Mouse (Mus musculus) neural tube, embryonic 14.5 days (tissue): ENCODE measurements at regions not wholly inside any gene's neighbourhood (a gene's known extent, or its start where the extent isn't known, plus 50 kb on each side); places are given as distances from the start of the nearest gene placed in this dataset.

Experiments
- ATAC-seq: fragments of 200-750 bp; cut with Nextera tagmentation; 2 replicates; pipeline ENCODE4 v1.8.0; 2017; ENCODE audit warnings: low read depth, mild to moderate bottlenecking, moderate TSS enrichment, moderate library complexity
- H3K27ac ChIP-seq: fragments of 300-500 bp; sonication (generic); 2 replicates; pipeline ENCODE4 v1.5.1; 2014; ENCODE audit warnings: low read depth, mild to moderate bottlenecking, control low read depth, low read length, moderate library complexity, mixed read lengths
- H3K27me3 ChIP-seq: fragments of 300-500 bp; sonication (generic); 2 replicates; pipeline ENCODE4 v1.6.1; 2014; ENCODE audit warnings: low read length; ENCODE audit not compliant: control insufficient read depth, insufficient read depth
- H3K36me3 ChIP-seq: fragments of 300-500 bp; sonication (generic); 2 replicates; pipeline ENCODE4 v1.6.1; 2014; ENCODE audit warnings: low read length, mixed read lengths; ENCODE audit not compliant: control insufficient read depth, insufficient read depth
- H3K4me1 ChIP-seq: fragments of 300-500 bp; sonication (generic); 2 replicates; pipeline ENCODE4 v1.6.1; 2014; ENCODE audit warnings: low read length; ENCODE audit not compliant: control insufficient read depth, insufficient read depth
- H3K4me2 ChIP-seq: fragments of 300-500 bp; sonication (generic); 2 replicates; pipeline ENCODE4 v1.6.1; 2014; ENCODE audit warnings: mild to moderate bottlenecking, low read depth, low read length, control low read depth
- H3K4me3 ChIP-seq: fragments of 300-500 bp; sonication (generic); 2 replicates; pipeline ENCODE4 v1.5.1; 2014; ENCODE audit warnings: low read depth, low read length, control low read depth, mixed read lengths
- H3K9ac ChIP-seq: fragments of 300-500 bp; sonication (generic); replicated peaks from 2 replicates; pipeline ENCODE4 v1.6.1; 2014; ENCODE audit warnings: low read depth, mild to moderate bottlenecking, control low read depth, low read length, mixed read lengths
- H3K9me3 ChIP-seq: fragments of 300-500 bp; sonication (generic); 2 replicates; pipeline ENCODE4 v1.6.1; 2016; ENCODE audit warnings: low read length; ENCODE audit not compliant: control insufficient read depth
- WGBS: fragments of 180-500 bp; shearing (Covaris S2); extraction: QIAGEN DNeasy Blood & Tissue Kit; methylation state at CpG from one replicate; pipeline ENCODE4 v1.1.7; 2014; 5-methylcytosine and 5-hydroxymethylcytosine counted together

DNA sequence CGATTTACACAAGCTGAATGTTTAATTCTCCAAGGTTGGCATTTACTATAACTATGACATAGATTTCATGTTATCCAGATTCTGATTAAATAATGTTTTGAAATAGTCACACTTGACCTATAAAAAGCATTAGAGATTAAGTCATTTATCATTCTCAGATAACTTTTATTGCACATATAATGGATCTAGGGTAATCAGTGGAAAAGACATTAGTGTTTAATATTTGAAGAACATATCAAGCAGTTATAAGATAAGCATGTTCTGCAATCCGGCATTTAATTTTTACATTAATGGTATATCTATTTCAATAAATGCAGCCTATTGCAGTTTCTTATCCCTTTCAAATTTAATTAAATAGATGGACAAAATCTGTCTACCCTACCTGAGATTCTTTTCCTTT, 1114.5 kb downstream of the Pla2g4a start:
- Histone ChIP-seq H3K4me2 (no peak overlapping the region), H3K4me1 (no peaks in the 10 kb centered on the region), H3K36me3 (no peaks in the 10 kb centered on the region), H3K27ac (no peak overlapping the region), H3K9ac (no peak overlapping the region), H3K9me3 (no peaks in the 10 kb centered on the region), H3K27me3 (no peaks in the 10 kb centered on the region), H3K4me3 (no peak overlapping the region)
- ATAC-seq: no peak
- WGBS: 66% methylated on average over 2 of the region's 2 CpGs

DNA sequence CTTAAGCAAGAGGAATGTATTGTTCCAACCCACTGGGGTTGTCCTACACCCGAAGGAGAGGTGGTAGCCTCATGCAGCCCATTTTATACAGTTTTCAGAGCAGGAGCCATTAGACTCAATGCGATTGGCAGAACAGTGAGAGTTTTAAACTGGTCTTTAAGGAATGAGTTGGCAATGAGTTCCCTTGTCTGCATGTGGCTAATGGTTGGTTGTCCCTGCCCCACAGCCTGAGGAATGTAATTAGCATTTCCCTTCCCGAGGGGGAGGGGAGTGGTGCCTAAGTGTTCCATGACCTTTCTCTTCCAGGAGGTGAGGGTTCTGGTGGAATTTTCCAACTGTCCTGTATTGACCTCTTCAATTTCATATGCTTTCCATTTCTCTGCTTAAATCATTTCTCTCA, 1137.9 kb downstream of the Pla2g4a start:
- no peak overlapping the region for H3K4me2 ChIP-seq
- no peak overlapping the region for H3K4me3 ChIP-seq
- H3K9ac ChIP-seq: no peak overlapping the region
- H3K4me1 ChIP-seq: no peaks in the 10 kb centered on the region
- 49% methylated on average over 3 of the region's 3 CpGs for WGBS
- no peaks in the 10 kb centered on the region for H3K9me3 ChIP-seq
- no peaks in the 10 kb centered on the region for H3K36me3 ChIP-seq
- no peak for ATAC-seq
- no peaks in the 10 kb centered on the region for H3K27me3 ChIP-seq
- H3K27ac ChIP-seq: no peak overlapping the region

DNA sequence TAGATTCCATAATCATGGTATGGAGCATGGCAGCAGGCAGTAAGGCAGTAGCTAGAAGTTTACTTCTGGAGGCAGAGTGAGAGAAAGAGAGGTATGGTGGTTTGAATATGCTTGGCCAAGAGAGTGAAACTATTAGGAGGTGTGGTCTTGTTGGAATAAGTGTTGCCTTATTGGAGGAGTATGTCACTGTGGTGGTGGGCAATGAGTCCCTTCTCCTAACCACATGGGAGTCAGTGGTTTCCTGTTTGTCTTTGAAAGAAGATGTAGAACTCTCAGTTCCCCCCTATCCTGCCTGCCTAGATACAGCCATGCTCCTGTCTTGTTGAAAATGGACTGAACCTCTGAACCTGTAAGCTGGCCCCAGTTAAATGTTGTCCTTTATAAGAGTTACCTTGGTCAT, 1152.4 kb downstream of the Pla2g4a start:
- no peak overlapping the region for H3K9ac ChIP-seq
- no peaks in the 10 kb centered on the region for H3K36me3 ChIP-seq
- no peak for ATAC-seq
- H3K9me3 ChIP-seq: no peaks in the 10 kb centered on the region
- no peak overlapping the region for H3K4me3 ChIP-seq
- no peaks in the 10 kb centered on the region for H3K27me3 ChIP-seq
- no peaks in the 10 kb centered on the region for H3K4me1 ChIP-seq
- H3K4me2 ChIP-seq: no peak overlapping the region
- no peak overlapping the region for H3K27ac ChIP-seq

- H3K4me3 ChIP-seq: no peak overlapping the region
- no peaks in the 10 kb centered on the region for H3K4me1 ChIP-seq
- no peaks in the 10 kb centered on the region for H3K9me3 ChIP-seq
- H3K36me3 ChIP-seq: no peaks in the 10 kb centered on the region
- H3K27me3 ChIP-seq: no peaks in the 10 kb centered on the region
- H3K4me2 ChIP-seq: no peak overlapping the region
- H3K27ac ChIP-seq: no peak overlapping the region
- ATAC-seq: no peak
- no peak overlapping the region for H3K9ac ChIP-seq
Observed at GRCm38 (mm10) chr1:148797110-148797509, 1164.0 kb downstream of the Pla2g4a start.

DNA sequence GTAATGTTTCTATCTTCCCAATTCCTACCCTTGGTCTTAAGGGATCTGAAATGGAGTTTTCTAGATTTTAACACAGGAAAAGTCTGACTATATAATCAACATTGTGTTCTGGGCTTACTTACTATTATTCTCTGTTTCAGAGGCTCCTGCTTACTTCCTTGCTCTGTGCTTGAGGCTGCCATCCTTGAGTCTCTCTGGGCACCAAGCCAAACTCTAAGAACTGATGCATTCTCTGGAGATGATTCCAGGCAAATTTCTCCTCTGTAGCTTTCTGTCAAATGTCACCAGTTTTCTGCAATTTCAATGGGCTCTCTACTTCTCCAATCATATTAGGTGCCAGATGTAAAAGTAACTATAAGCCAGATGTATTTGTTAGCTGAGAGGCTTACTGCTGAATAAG, 1210.3 kb downstream of the Pla2g4a start:
- Histone ChIP-seq H3K4me2 (no peak overlapping the region), H3K36me3 (no peaks in the 10 kb centered on the region), H3K4me3 (no peak overlapping the region), H3K9ac (no peak overlapping the region), H3K9me3 (no peaks in the 10 kb centered on the region), H3K27ac (no peak overlapping the region), H3K4me1 (no peaks in the 10 kb centered on the region), H3K27me3 (no peaks in the 10 kb centered on the region)
- no peak for ATAC-seq

DNA sequence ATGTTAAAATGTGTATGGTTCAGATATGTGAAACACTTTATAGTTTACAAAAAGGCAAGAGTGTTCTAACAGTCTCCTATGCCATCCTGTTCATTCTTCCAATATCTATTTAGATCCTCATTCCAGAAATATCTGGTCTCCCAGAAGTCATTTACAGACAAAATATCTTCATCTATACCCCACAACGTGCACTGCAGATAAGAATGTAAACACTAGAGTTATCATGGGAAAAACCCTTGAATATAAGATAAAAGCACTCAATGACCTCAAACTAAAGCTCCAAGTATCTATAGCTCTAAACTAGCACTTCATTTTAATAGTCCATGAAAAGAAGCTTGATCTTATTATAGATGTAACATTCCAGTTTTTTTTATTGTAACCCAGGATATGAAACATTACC, 1239.0 kb downstream of the Pla2g4a start:
- H3K9me3 ChIP-seq: no peaks in the 10 kb centered on the region
- no peaks in the 10 kb centered on the region for H3K36me3 ChIP-seq
- no peak for ATAC-seq
- H3K27ac ChIP-seq: no peak overlapping the region
- H3K9ac ChIP-seq: no peak overlapping the region
- H3K27me3 ChIP-seq: no peaks in the 10 kb centered on the region
- no peak overlapping the region for H3K4me2 ChIP-seq
- 52% methylated on average over 1 of the region's 1 CpGs for WGBS
- no peak overlapping the region for H3K4me3 ChIP-seq
- no peaks in the 10 kb centered on the region for H3K4me1 ChIP-seq

DNA sequence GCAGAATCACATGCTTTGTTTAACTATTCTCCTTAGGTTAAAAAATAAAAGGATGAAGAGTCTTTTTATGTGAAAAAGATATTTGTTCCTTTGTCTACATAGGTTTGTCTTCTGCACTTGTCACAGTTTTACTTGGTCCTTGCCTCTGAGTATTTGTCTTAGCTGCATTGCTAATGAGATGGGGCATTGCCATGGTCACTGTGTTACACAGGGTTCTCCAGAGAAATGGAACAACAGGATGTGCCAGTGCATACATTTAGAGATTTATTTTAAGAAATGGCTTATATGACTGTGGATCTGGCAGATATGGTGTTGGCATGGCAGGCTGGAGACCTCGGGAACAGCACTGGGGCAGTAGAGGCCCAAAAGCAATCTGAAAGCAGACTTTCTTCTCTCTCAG, 1239.7 kb downstream of the Pla2g4a start:
- no peak for ATAC-seq
- 86% methylated on average over 1 of the region's 1 CpGs for WGBS
- H3K9ac ChIP-seq: no peak overlapping the region
- no peaks in the 10 kb centered on the region for H3K36me3 ChIP-seq
- no peak overlapping the region for H3K27ac ChIP-seq
- no peak overlapping the region for H3K4me3 ChIP-seq
- H3K9me3 ChIP-seq: no peaks in the 10 kb centered on the region
- no peaks in the 10 kb centered on the region for H3K27me3 ChIP-seq
- no peaks in the 10 kb centered on the region for H3K4me1 ChIP-seq
- no peak overlapping the region for H3K4me2 ChIP-seq

- Histone ChIP-seq H3K36me3 (no peaks in the 10 kb centered on the region), H3K4me3 (no peak overlapping the region), H3K9ac (no peak overlapping the region), H3K4me1 (no peaks in the 10 kb centered on the region), H3K4me2 (no peak overlapping the region), H3K27ac (no peak overlapping the region), H3K9me3 (no peaks in the 10 kb centered on the region), H3K27me3 (no peaks in the 10 kb centered on the region)
- 37% methylated on average over 4 of the region's 4 CpGs for WGBS
- ATAC-seq: no peak
Observed at GRCm38 (mm10) chr1:148720980-148721379, 1240.1 kb downstream of the Pla2g4a start.

GRCm38 (mm10) chr1:148708084-148708483, 1253.0 kb downstream of the Pla2g4a start:
- H3K4me1 ChIP-seq: no peaks in the 10 kb centered on the region
- H3K4me3 ChIP-seq: no peak overlapping the region
- H3K9ac ChIP-seq: no peak overlapping the region
- no peak overlapping the region for H3K4me2 ChIP-seq
- no peaks in the 10 kb centered on the region for H3K27me3 ChIP-seq
- no peaks in the 10 kb centered on the region; the same call in 1 of the 2 replicates for H3K9me3 ChIP-seq
- ATAC-seq: peak; percentile 51; the same call in 1 of the 2 replicates
- H3K27ac ChIP-seq: no peak overlapping the region
- no peaks in the 10 kb centered on the region for H3K36me3 ChIP-seq

DNA sequence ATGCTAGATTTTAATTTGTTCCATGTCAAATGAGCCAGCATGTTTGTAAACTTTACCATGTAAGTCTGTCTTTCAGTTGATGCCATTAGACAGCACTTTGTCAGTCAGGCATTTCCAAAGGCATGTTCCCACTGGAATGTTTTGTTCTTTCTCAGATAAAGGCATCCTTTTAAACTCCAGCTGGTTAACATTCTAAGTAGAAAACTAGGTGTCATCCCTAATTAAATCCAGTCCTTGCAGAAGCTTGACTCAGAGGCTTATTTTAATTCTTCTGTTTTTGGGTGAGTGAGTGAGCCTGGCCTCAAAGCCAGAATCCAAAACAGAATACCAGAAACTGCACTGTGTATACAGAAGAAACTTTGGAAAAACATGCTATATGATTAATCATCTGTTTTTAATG, 1253.4 kb downstream of the Pla2g4a start:
- no peaks in the 10 kb centered on the region for H3K36me3 ChIP-seq
- no peak overlapping the region for H3K9ac ChIP-seq
- H3K27ac ChIP-seq: no peak overlapping the region
- no peak overlapping the region for H3K4me2 ChIP-seq
- no peaks in the 10 kb centered on the region; the same call in 1 of the 2 replicates for H3K9me3 ChIP-seq
- no peak for ATAC-seq
- no peaks in the 10 kb centered on the region for H3K4me1 ChIP-seq
- no peaks in the 10 kb centered on the region for H3K27me3 ChIP-seq
- no peak overlapping the region for H3K4me3 ChIP-seq
